Mouse (Mus musculus): ENCODE measurements at regions not wholly inside any gene's neighbourhood (a gene's known extent, or its start where the extent isn't known, plus 50 kb on each side); places are given as distances from the start of the nearest gene placed in this dataset.
A peak's percentile ranks its signal among the peaks of the same experiment; 100 is the strongest.

- no peak for DNase-seq
Observed at GRCm38 (mm10) chr16:7863406-7863805, 561.5 kb downstream of the Tmem114 start.

GRCm38 (mm10) chr16:7839139-7839538, 585.8 kb downstream of the Tmem114 start:
- no peak for DNase-seq

GRCm38 (mm10) chr16:7831142-7831541, 593.8 kb downstream of the Tmem114 start:
- no peak for DNase-seq

- no peak for DNase-seq
Observed at GRCm38 (mm10) chr16:7829939-7830650, 594.8 kb downstream of the Tmem114 start.

GRCm38 (mm10) chr16:7801161-7801560, 623.8 kb downstream of the Tmem114 start:
- no peak for DNase-seq

- no peak for DNase-seq
Observed at GRCm38 (mm10) chr16:7797176-7797786, 627.7 kb downstream of the Tmem114 start.

GRCm38 (mm10) chr16:7795561-7795960, 629.4 kb downstream of the Tmem114 start:
- no peak for DNase-seq

GRCm38 (mm10) chr16:7792521-7792920, 632.4 kb downstream of the Tmem114 start:
- DNase-seq: no peak

- DNase-seq: peak; percentile 12
Observed at GRCm38 (mm10) chr16:7790260-7790659, 634.7 kb downstream of the Tmem114 start.

- no peak for DNase-seq
Observed at GRCm38 (mm10) chr16:7788209-7788608, 636.7 kb downstream of the Tmem114 start.

- DNase-seq: no peak
Observed at GRCm38 (mm10) chr16:7781506-7781905, 643.4 kb downstream of the Tmem114 start.

- DNase-seq: no peak
Observed at GRCm38 (mm10) chr16:7775635-7776034, 649.3 kb downstream of the Tmem114 start.

- no peak for DNase-seq
Observed at GRCm38 (mm10) chr16:7768433-7768832, 656.5 kb downstream of the Tmem114 start.

GRCm38 (mm10) chr16:7767691-7768090, 657.2 kb downstream of the Tmem114 start:
- DNase-seq: no peak

- DNase-seq: no peak
Observed at GRCm38 (mm10) chr16:7764383-7764782, 660.6 kb downstream of the Tmem114 start.

- no peak for DNase-seq
Observed at GRCm38 (mm10) chr16:7728186-7728585, 696.8 kb downstream of the Tmem114 start.

GRCm38 (mm10) chr16:7725225-7725624, 699.7 kb downstream of the Tmem114 start:
- no peak for DNase-seq

- DNase-seq: peak; percentile 30
Observed at GRCm38 (mm10) chr16:7701471-7701870, 723.5 kb downstream of the Tmem114 start.

GRCm38 (mm10) chr16:7685484-7685883, 739.5 kb downstream of the Tmem114 start:
- no peak for DNase-seq

GRCm38 (mm10) chr16:7666096-7666495, 758.8 kb downstream of the Tmem114 start:
- no peak for DNase-seq

- DNase-seq: no peak
Observed at GRCm38 (mm10) chr16:7658133-7658532, 766.8 kb downstream of the Tmem114 start.

- DNase-seq: peak; percentile 55
Observed at GRCm38 (mm10) chr16:7654451-7654850, 770.5 kb downstream of the Tmem114 start.

- no peak for DNase-seq
Observed at GRCm38 (mm10) chr16:7649771-7650170, 775.2 kb downstream of the Tmem114 start.

- DNase-seq: no peak
Observed at GRCm38 (mm10) chr16:7647275-7647926, 777.5 kb downstream of the Tmem114 start.
